Mouse (Mus musculus) left cerebral cortex, postnatal 25 days (tissue): Measurements from ENCODE around the gene Ncln. TPM values are rescaled to one million over a fixed set of nuclear protein-coding genes. Genes with fewer than 3 reads are reported as not detected.
"Not testable (repeated sequence)": the region's sequence is repeated elsewhere in the genome, so short reads cannot be mapped to it uniquely, and the experiment has no call there.

Experiments used
- DNase-seq, 2 experiments: peaks; one replicate each; pipeline ENCODE4 v3.0.0; 2022; ENCODE audit warnings: low spot score in 2 of 2, mixed read lengths in 1 of 2
- intact Hi-C: fragments of 180-260 bp; cut with DNase I; formaldehyde crosslinking; loops from one replicate; pipeline ENCODE4 v1.15.1; 2025
- microRNA-seq, 2 experiments: library from miRNA; unstranded; fragments of <30 nt; microRNA quantifications; one replicate each; pipeline ENCODE4 v1.2.0; 2022
- total RNA-seq, 2 experiments: library from RNA; stranded (reverse); gene quantifications; 2 replicates each; pipeline ENCODE4 v1.2.3; 2021

Gene Ncln
- total RNA-seq, 2 experiments from 2014 or later = 76.4 to 77.0 TPM

DNA sequence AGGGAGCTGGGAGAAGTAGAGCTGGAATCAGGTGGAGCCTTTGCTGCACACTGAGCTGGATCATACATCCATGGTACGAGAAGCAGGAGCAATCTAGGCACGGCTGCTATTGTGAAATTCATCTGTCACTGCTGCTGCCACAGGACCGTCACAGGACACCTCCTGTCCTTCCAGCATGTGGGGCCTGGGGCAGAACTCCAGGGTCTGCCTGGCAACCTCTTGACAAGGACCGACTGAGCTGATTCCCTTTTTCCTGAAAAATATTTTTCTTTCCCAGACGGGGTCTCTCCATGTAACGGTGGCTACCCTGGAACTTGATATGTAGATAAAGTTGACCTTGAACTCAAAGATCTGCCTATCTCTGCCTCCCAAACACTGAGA, 44.8 kb downstream of the Ncln start:
- intact Hi-C loops = loop anchor here (10.0 kb wide), 1 partner anchor 257 kb away; no protein-coding TSS in a partner anchor
- DNase-seq = no peak

DNA sequence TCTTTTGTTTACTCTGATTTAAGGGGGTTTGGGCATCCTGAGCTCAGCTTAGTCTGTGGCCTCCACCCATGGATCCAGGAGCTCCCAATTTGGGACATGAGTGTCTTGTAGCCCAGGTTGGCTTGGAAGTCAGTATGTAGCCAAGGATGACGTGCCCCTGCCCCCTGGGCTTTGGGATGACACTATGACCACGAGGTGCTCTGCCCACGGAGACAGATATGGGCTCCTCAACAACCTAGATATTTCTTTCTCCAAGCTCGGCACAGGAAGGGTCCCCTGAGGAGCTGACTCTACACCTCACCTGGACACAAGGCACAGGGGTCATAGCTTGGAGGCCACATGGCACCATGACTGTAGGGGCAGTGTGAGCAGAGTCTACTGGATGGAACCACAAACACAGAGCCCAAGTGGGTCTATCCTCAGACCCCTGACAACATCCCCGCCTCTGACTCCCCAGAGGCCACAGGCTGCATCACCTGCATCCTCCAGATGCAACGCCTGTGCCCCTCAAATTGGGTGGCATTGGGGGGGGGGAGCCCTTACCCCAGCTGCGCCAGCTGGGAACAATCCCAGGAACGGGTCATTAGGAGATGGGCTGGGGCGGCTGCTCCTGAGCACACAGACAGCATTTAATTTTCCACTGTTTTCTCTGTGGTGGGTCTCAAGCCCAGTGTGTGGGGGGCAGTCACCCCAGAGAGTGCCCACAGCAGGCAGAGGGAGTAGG, 45.4 kb downstream of the Ncln start:
- intact Hi-C loops = loop anchor here (1.0 to 10.0 kb wide), 2 partner anchors 62 to 256 kb away; partner anchors contain the start of gene Gm48552
- DNase-seq = no peak

DNA sequence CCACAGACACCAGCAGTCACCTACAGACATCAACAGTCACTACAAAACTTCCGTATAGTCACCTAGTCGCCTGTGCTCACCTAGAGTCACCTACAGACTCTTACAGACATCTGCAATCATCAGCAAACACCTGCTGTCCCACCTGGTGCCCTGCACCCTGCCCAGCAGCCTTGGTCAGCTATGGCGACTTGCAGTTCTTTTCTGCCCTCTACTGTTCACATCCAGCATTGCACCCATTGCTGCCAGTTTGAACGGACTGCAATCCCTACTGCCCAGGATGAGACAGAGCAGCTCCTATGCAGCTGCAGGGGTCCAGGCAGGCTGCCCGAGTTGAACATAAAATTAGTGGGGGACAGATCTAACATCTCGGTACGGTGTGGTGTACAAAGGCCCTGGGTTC, 46.1 kb downstream of the Ncln start:
- intact Hi-C loops = loop anchor here (1.0 to 10.0 kb wide), 2 partner anchors 61 to 255 kb away; partner anchors contain the start of gene Gm48552
- peak; percentile 83 to 84 for DNase-seq

DNA sequence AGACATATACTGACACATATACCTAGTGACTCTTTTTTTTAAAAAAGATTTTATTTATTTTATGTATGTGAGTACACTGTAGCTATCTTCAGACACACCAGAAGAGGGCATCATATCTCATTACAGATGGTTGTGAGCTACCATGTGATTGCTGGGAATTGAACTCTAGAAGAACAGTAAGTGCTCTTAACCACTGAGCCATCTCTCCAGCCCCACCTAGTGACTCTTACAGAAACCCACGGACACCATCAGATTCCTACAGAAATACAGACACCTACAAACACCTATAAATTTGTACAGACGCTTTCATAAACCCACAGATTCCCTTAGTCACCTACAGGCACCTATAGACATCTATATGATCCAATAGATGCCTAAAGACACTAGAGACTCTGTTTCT, 50.7 kb downstream of the Ncln start:
- not testable (repeated sequence) for DNase-seq
- intact Hi-C loops = loop anchor here (5.0 kb wide), 1 partner anchor 158 kb away; no protein-coding TSS in a partner anchor

DNA sequence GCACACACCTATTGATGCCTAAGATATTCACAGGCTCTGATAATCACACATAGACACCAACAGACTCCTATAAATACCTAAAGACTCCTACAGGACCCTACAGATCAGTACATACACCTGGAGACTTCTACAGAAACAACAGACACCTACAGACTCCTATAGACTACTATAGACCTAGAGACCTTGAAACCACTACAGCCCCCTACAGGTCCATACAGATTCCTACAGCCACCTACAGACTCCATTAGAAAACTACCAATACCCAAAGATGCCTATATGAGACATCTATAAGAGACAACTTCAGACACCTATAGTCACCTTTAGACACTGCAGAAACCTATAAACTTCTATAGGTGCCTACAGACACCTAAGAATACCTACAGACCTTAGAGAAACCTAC, 55.2 kb downstream of the Ncln start:
- intact Hi-C loops = no loop called here
- no peak for DNase-seq

Small RNA genes lying within 50 kb of the gene (microRNA-seq; reads per million reads assigned to microRNA genes)
- gene Gm25595 = 0 reads per million in 2 experiments

Other genes with a start within 250 kb of the Ncln start
- 100 to 1,000 TPM; 191 to 194 TPM for gene Matk, start 243.5 kb downstream of the Ncln start, total RNA-seq
- 10 to 100 TPM; 42.5 to 47.3 TPM for gene Mrpl54, start 229.5 kb downstream of the Ncln start, total RNA-seq
- 10 to 100 TPM; 38.6 to 40.0 TPM for gene Apba3, start 229.4 kb downstream of the Ncln start, total RNA-seq
- under 1 TPM; 0.23 to 0.30 TPM for gene Tjp3, start 204.8 kb downstream of the Ncln start, total RNA-seq
- gene Pip5k1c, start 203.4 kb downstream of the Ncln start, total RNA-seq = 100 to 1,000 TPM; 402 to 420 TPM
- 10 to 100 TPM; 27.8 to 28.4 TPM for gene Cactin, start 175.3 kb downstream of the Ncln start, total RNA-seq
- gene Tbxa2r, start 167.7 kb downstream of the Ncln start, total RNA-seq = 1 to 10 TPM; 1.2 to 1.4 TPM
- gene Gipc3, start 153.1 kb downstream of the Ncln start, total RNA-seq = under 1 TPM; 0.92 to 0.96 TPM
- 10 to 100 TPM; 23.5 to 28.4 TPM for gene Hmg20b, start 145.9 kb downstream of the Ncln start, total RNA-seq
- 10 to 100 TPM; 39.3 to 41.1 TPM for gene Mfsd12, start 138.9 kb downstream of the Ncln start, total RNA-seq
- gene 4930404N11Rik, start 130.6 kb downstream of the Ncln start, total RNA-seq = 1 to 10 TPM in 1 of 2 experiments, under 1 TPM in 1; 0.78 to 2.2 TPM
- gene Fzr1, start 117.9 kb downstream of the Ncln start, total RNA-seq = 10 to 100 TPM; 63.5 to 70.2 TPM
- gene Dohh, start 112.0 kb downstream of the Ncln start, total RNA-seq = 10 to 100 TPM; 83.7 to 87.7 TPM
- 1 to 10 TPM; 3.5 to 4.2 TPM for gene Gm48551, start 111.9 kb downstream of the Ncln start, total RNA-seq
- gene Gm48552, start 107.4 kb downstream of the Ncln start, total RNA-seq = 1 to 10 TPM; 4.0 to 4.1 TPM
- 1 to 10 TPM in 1 of 2 experiments, under 1 TPM in 1; 0.89 to 1.5 TPM for gene Smim24, start 103.3 kb downstream of the Ncln start, total RNA-seq
- gene Nfic, start 40.8 kb downstream of the Ncln start, total RNA-seq = 10 to 100 TPM; 81.1 to 87.3 TPM
- 100 to 1,000 TPM; 285 to 286 TPM for gene Celf5, start 13.7 kb downstream of the Ncln start, total RNA-seq
- gene S1pr4, start 3.7 kb upstream of the Ncln start, total RNA-seq = under 1 TPM; 0.53 to 0.73 TPM
- 1 to 10 TPM; 2.0 to 3.1 TPM for gene Gna15, start 27.8 kb upstream of the Ncln start, total RNA-seq
- 100 to 1,000 TPM; 101 to 107 TPM for gene Gna11, start 48.8 kb upstream of the Ncln start, total RNA-seq
- gene Aes, start 63.1 kb upstream of the Ncln start, total RNA-seq = 100 to 1,000 TPM; 630 to 638 TPM
- 10 to 100 TPM; 28.8 to 30.3 TPM for gene Tle2, start 78.2 kb upstream of the Ncln start, total RNA-seq
- 1 to 10 TPM; 4.2 to 5.8 TPM for gene Tle6, start 104.7 kb upstream of the Ncln start, total RNA-seq
- 1 to 10 TPM; 3.1 to 3.8 TPM for gene BC025920, start 109.9 kb upstream of the Ncln start, total RNA-seq
- gene Sirt6, start 131.4 kb upstream of the Ncln start, total RNA-seq = 10 to 100 TPM; 22.1 to 25.3 TPM
- gene Ankrd24, start 132.1 kb upstream of the Ncln start, total RNA-seq = 10 to 100 TPM; 35.9 to 36.7 TPM
- 1 to 10 TPM; 4.6 to 4.8 TPM for gene Gm10778, start 152.7 kb upstream of the Ncln start, total RNA-seq
- gene Zfp433, start 208.4 kb upstream of the Ncln start, total RNA-seq = 1 to 10 TPM; 7.2 to 8.3 TPM